8 mouse cellular contexts compared by ENCODE assay signal in genomic region chr7:36699001-36699987, GRCm38 (mm10). TPM values are rescaled to one million over a fixed set of nuclear protein-coding genes. Genes with fewer than 3 reads are reported as not detected.
DNase-seq lines count a peak whose midpoint lies in the region; ATAC-seq and TF ChIP-seq lines count a peak whose summit lies in the region.

No protein-coding gene starts in this region.

- ATAC-seq in limb, embryonic 13.5 days (ENCODE audit: low FRiP score, low read depth), result no peak
- ATAC-seq in neural tube, embryonic 15.5 days (ENCODE audit: low FRiP score), result no peak

- no peak for TF ChIP-seq CTCF in layer of hippocampus, adult 2 months (conservative IDR thresholded peaks at IDR 0.05)
- no peak for TF ChIP-seq CTCF in embryonic fibroblast, embryonic 13.5 days (IDR thresholded peaks at IDR 0.05; ENCODE audit: borderline replicate concordance, insufficient read depth, low read length)

- peak overlapping the region; percentile 82 for H3K9ac ChIP-seq in limb, embryonic 13.5 days
- H3K9ac ChIP-seq in neural tube, embryonic 15.5 days (replicated peaks), result peak overlapping the region; percentile 84

- H3K27ac ChIP-seq in layer of hippocampus, adult 2 months, result no peak overlapping the region; the same call in 1 of the 2 replicates
- H3K27ac ChIP-seq in embryonic fibroblast, embryonic 13.5 days (ENCODE audit: insufficient read depth, low read length), result no peak overlapping the region
- no peak overlapping the region for H3K27ac ChIP-seq in limb, embryonic 13.5 days
- peak overlapping the region; percentile 96 for H3K27ac ChIP-seq in neural tube, embryonic 15.5 days (replicated peaks)

- H3K27me3 ChIP-seq in limb, embryonic 13.5 days, result peaks cover 20% of the 10 kb centered on the region
- no peaks in the 10 kb centered on the region; the same call in 1 of the 2 replicates for H3K27me3 ChIP-seq in neural tube, embryonic 15.5 days (replicated peaks)

- peak overlapping the region; percentile 99 for H3K4me2 ChIP-seq in limb, embryonic 13.5 days (replicated peaks)
- peak overlapping the region; percentile 96 for H3K4me2 ChIP-seq in neural tube, embryonic 15.5 days

- H3K4me1 ChIP-seq in embryonic fibroblast, embryonic 13.5 days (ENCODE audit: control insufficient read depth, insufficient read depth, low read length), result no peaks in the 10 kb centered on the region
- H3K4me1 ChIP-seq in limb, embryonic 13.5 days, result peaks cover 30% of the 10 kb centered on the region
- peaks cover 57% of the 10 kb centered on the region for H3K4me1 ChIP-seq in neural tube, embryonic 15.5 days

- H3K4me3 ChIP-seq in layer of hippocampus, adult 2 months, result peak overlapping the region; percentile 82
- H3K4me3 ChIP-seq in embryonic fibroblast, embryonic 13.5 days (ENCODE audit: insufficient read depth, low read length), result peak overlapping the region; percentile 55
- H3K4me3 ChIP-seq in limb, embryonic 13.5 days, result peak overlapping the region; percentile 77
- peak overlapping the region; percentile 85 for H3K4me3 ChIP-seq in neural tube, embryonic 15.5 days (replicated peaks)

- WGBS in limb, embryonic 13.5 days, result 11% methylated on average over 18 of the region's 18 CpGs
- WGBS in neural tube, embryonic 15.5 days, result 8% methylated on average over 18 of the region's 18 CpGs

- H3K9me3 ChIP-seq in limb, embryonic 13.5 days, result no peaks in the 10 kb centered on the region
- H3K9me3 ChIP-seq in neural tube, embryonic 15.5 days (replicated peaks), result no peaks in the 10 kb centered on the region

- no peak for DNase-seq in layer of hippocampus, adult 2 months (ENCODE audit: low spot score in 2 of 2)
- DNase-seq in layer of hippocampus, adult 11-12 months (ENCODE audit: low spot score), result no peak
- no peak for DNase-seq in gastrocnemius, adult 18-20 months (ENCODE audit: low spot score)
- no peak for DNase-seq in left cerebral cortex, postnatal 36 days (ENCODE audit: low spot score in 2 of 2)
- no peak for DNase-seq in right cerebral cortex, postnatal 4 days

- no peak for TF ChIP-seq POLR2A in embryonic fibroblast, embryonic 13.5 days (IDR thresholded peaks at IDR 0.05; ENCODE audit: low read depth, low read length)

- H3K36me3 ChIP-seq in limb, embryonic 13.5 days, result no peaks in the 10 kb centered on the region
- H3K36me3 ChIP-seq in neural tube, embryonic 15.5 days, result no peaks in the 10 kb centered on the region

- intact Hi-C loops in left cerebral cortex, postnatal 36 days (cut with DNase I), result loop anchor here (5.0 to 10.0 kb wide), 5 partner anchors 367 to 794 kb away; no protein-coding TSS in a partner anchor

RNA-seq across cellular contexts. Expression of gene Tshz3, which starts 1.4 kb away (rescaled TPM):
- total RNA-seq in layer of hippocampus, adult 2 months (2021), result 10 to 100 TPM; 13.2 to 13.4 TPM
- polyA plus RNA-seq in embryonic fibroblast, embryonic 13.5 days (2011; ENCODE audit: insufficient read length, low read depth, missing spikeins), result 12.8 and 14.0 TPM in 2 replicates
- 10.9 and 11.0 TPM in 2 replicates for polyA plus RNA-seq in limb, embryonic 13.5 days (2015; fragmentation: Nextera tagmentation; extraction: Ambion mirVana)
- 56.8 and 62.7 TPM in 2 replicates for polyA plus RNA-seq in neural tube, embryonic 15.5 days (2015; fragmentation: Nextera tagmentation; extraction: Ambion mirVana)
- total RNA-seq in gastrocnemius, adult 18-20 months (2021), result 1 to 10 TPM; 2.0 to 2.2 TPM
- total RNA-seq in left cerebral cortex, postnatal 36 days (2021), result 10 to 100 TPM; 43.0 to 54.7 TPM

Comparison
In these comparisons a context has a peak if more than half of its experiments do, and no peak if none do; other contexts are left out.
1. RNA of gene Tshz3, which starts 1.4 kb away (total RNA-seq): 43.0 to 54.7 TPM in left cerebral cortex, postnatal 36 days and 13.2 to 13.4 TPM in layer of hippocampus, adult 2 months; 2.0 to 2.2 TPM in gastrocnemius, adult 18-20 months; every median in the first group is over 4 times any median in the second.
2. Peak in every context shown above with its lines, with median percentiles within 50 percentile points of each other: H3K4me3 ChIP-seq.